Comparison of ENCODE assay signal across 8 mouse cellular contexts in the genomic region with DNA sequence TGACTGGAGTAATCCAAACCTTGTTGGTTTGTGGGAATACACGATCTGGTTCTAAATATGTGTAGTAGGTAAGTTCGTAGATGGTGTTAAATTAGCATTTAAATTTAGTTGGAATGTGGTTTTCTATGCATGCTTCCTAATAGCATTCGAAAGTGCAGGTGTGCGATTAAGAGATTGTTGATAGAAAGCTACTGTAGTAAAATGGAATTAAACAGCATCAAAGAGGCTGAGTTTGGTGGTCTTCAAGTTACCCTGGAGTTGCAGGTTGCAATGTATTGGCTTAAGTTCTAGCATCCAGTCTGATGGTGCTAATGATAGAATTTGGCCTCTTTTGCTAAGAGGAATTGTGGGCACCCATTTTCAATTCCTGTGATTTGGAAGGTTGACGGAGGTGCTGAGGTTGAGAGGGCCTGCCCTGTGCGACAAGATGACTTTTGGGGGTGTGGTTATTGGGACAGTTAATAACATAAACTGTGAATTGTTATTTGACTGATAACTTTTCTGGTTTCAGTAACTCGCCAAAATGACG. TPM values are rescaled to one million over a fixed set of nuclear protein-coding genes. Genes with fewer than 3 reads are reported as not detected.
A peak's percentile ranks its signal among the peaks of the same experiment; 100 is the strongest.
DNase-seq lines count a peak whose midpoint lies in the region; ATAC-seq and TF ChIP-seq lines count a peak whose summit lies in the region.

No protein-coding gene starts in this region.

- no peaks in the 10 kb centered on the region for H3K9me3 ChIP-seq in heart, embryonic 14.5 days (ENCODE audit: control insufficient read depth, low read length)
- no peaks in the 10 kb centered on the region for H3K9me3 ChIP-seq in ES-E14 (ENCODE audit: control insufficient read depth, insufficient read depth, low read depth, low read length)
- no peaks in the 10 kb centered on the region for H3K9me3 ChIP-seq in forebrain, postnatal 0 days (ENCODE audit: low read length)
- H3K9me3 ChIP-seq in liver, postnatal 0 days (ENCODE audit: low read length): no peaks in the 10 kb centered on the region

- H3K4me2 ChIP-seq in heart, embryonic 14.5 days (ENCODE audit: low read length): peak overlapping the region; percentile 88
- peak overlapping the region; percentile 76 for H3K4me2 ChIP-seq in forebrain, postnatal 0 days (ENCODE audit: low read depth)
- peak overlapping the region; percentile 81 for H3K4me2 ChIP-seq in liver, postnatal 0 days (ENCODE audit: low read depth, low read length)

- DNase-seq in heart, adult 9 months (ENCODE audit: low spot score in 2 of 2): no peak
- no peak for DNase-seq in ES-E14 (ENCODE audit: low read depth, low spot score)
- DNase-seq in forebrain, postnatal 0 days: no peak
- no peak for DNase-seq in liver, postnatal 0 days
- no peak for DNase-seq in adrenal gland, postnatal 25 days
- no peak for DNase-seq in gastrocnemius, postnatal 4 days (ENCODE audit: low spot score in 2 of 2)
- no peak for DNase-seq in ovary, postnatal 10 days (ENCODE audit: low spot score)

- ATAC-seq in heart, embryonic 14.5 days (ENCODE audit: insufficient number of reproducible peaks, insufficient read depth, low FRiP score, low read depth): no peak
- ATAC-seq in forebrain, postnatal 0 days: no peak
- no peak for ATAC-seq in liver, postnatal 0 days

- peak overlapping the region; percentile 83 to 91; a peak in 3 of 4 replicates for H3K27ac ChIP-seq in heart, embryonic 14.5 days (replicated peaks in 1 of 2; ENCODE audit: control insufficient read depth in 1 of 2, insufficient read depth in 1 of 2, low read depth in 2 of 2, low read length in 2 of 2)
- H3K27ac ChIP-seq in ES-E14 (ENCODE audit: insufficient read depth, low read depth, low read length, poor library complexity, severe bottlenecking): peak overlapping the region; percentile 88; the same call in 1 of the 2 replicates
- H3K27ac ChIP-seq in forebrain, postnatal 0 days (ENCODE audit: low read depth, low read length): peak overlapping the region; percentile 94; the same call in 1 of the 2 replicates
- peak overlapping the region; percentile 88 for H3K27ac ChIP-seq in liver, postnatal 0 days (ENCODE audit: low read depth)

- peaks cover 4 to 9% of the 10 kb centered on the region in 2 experiments; a peak in 3 of 4 replicates for H3K4me1 ChIP-seq in heart, embryonic 14.5 days (ENCODE audit: control insufficient read depth in 2 of 2, insufficient read depth in 2 of 2, low read length in 2 of 2)
- peaks cover 0 to 4% of the 10 kb centered on the region in 2 experiments; a peak in 1 of 4 replicates for H3K4me1 ChIP-seq in ES-E14 (ENCODE audit: control insufficient read depth in 2 of 2, insufficient read depth in 2 of 2, low read length in 2 of 2, poor library complexity in 1 of 2)
- 0 out of 2 replicates have a peak, but pooled peaks cover 3% of the 10 kb centered on the region for H3K4me1 ChIP-seq in forebrain, postnatal 0 days (ENCODE audit: insufficient read depth)
- H3K4me1 ChIP-seq in liver, postnatal 0 days (ENCODE audit: insufficient read depth): peaks cover 20% of the 10 kb centered on the region

- TF ChIP-seq CTCF in forebrain, postnatal 0 days (IDR thresholded peaks at IDR 0.05; ENCODE audit: low read depth): no peak
- TF ChIP-seq CTCF in liver, postnatal 0 days (IDR thresholded peaks at IDR 0.05; ENCODE audit: low read depth): no peak

- peak overlapping the region; percentile 79 to 90 for H3K4me3 ChIP-seq in heart, embryonic 14.5 days (ENCODE audit: control insufficient read depth in 1 of 2, insufficient read depth in 1 of 2, low read depth in 1 of 2, low read length in 2 of 2)
- H3K4me3 ChIP-seq in ES-E14 (ENCODE audit: insufficient read depth in 1 of 2, low read depth in 1 of 2, low read length in 2 of 2, poor library complexity in 1 of 2, severe bottlenecking in 1 of 2): peak overlapping the region; percentile 82 to 92
- H3K4me3 ChIP-seq in forebrain, postnatal 0 days (ENCODE audit: low read depth, low read length): peak overlapping the region; percentile 78
- peak overlapping the region; percentile 89 for H3K4me3 ChIP-seq in liver, postnatal 0 days (ENCODE audit: low read depth, low read length)

- H3K27me3 ChIP-seq in heart, embryonic 14.5 days (ENCODE audit: control insufficient read depth, insufficient read depth, low read length): no peaks in the 10 kb centered on the region
- no peaks in the 10 kb centered on the region for H3K27me3 ChIP-seq in forebrain, postnatal 0 days (ENCODE audit: insufficient read depth, low read length)
- no peaks in the 10 kb centered on the region for H3K27me3 ChIP-seq in liver, postnatal 0 days (ENCODE audit: insufficient read depth, low read length)

- H3K36me3 ChIP-seq in heart, embryonic 14.5 days (ENCODE audit: control insufficient read depth, insufficient read depth, low read length): peaks cover 49% of the 10 kb centered on the region
- peaks cover 46% of the 10 kb centered on the region for H3K36me3 ChIP-seq in ES-E14 (ENCODE audit: control insufficient read depth, insufficient read depth, low read length, poor library complexity, severe bottlenecking)
- H3K36me3 ChIP-seq in forebrain, postnatal 0 days (ENCODE audit: insufficient read depth): peaks cover 42% of the 10 kb centered on the region
- peaks cover 46% of the 10 kb centered on the region for H3K36me3 ChIP-seq in liver, postnatal 0 days (replicated peaks; ENCODE audit: insufficient read depth, low read length)

- 16% methylated on average over 8 of the region's 8 CpGs for WGBS in heart, embryonic 14.5 days
- WGBS in forebrain, postnatal 0 days: 27% methylated on average over 8 of the region's 8 CpGs
- WGBS in liver, postnatal 0 days (ENCODE audit: insufficient replicate concordance): 10% methylated on average over 8 of the region's 8 CpGs

- H3K9ac ChIP-seq in heart, embryonic 14.5 days (ENCODE audit: low read length): peak overlapping the region; percentile 92
- H3K9ac ChIP-seq in ES-E14 (ENCODE audit: insufficient read depth, low read depth, low read length, poor library complexity, severe bottlenecking): peak overlapping the region; percentile 96
- H3K9ac ChIP-seq in forebrain, postnatal 0 days: peak overlapping the region; percentile 95
- H3K9ac ChIP-seq in liver, postnatal 0 days (replicated peaks): peak overlapping the region; percentile 91

- TF ChIP-seq EP300 in liver, postnatal 0 days (IDR thresholded peaks at IDR 0.05; ENCODE audit: low read depth): no peak

- in situ Hi-C loops in ES-E14 (cut with MboI; ENCODE audit: low sequenced_read_pairs in 2 of 2, unreplicated experiment in 2 of 2): no loop called here

TF ChIP-seq in ES-E14, 5 proteins besides CTCF, POLR2A, EP300 and RAD21:
- TF ChIP-seq ZC3H11A (IDR thresholded peaks at IDR 0.05; ENCODE audit: borderline replicate concordance, low read depth, low read length) (no peak), MAFK (IDR thresholded peaks at IDR 0.05; ENCODE audit: insufficient read depth, low read depth, low read length) (no peak), HCFC1 (IDR thresholded peaks at IDR 0.05; ENCODE audit: borderline replicate concordance, insufficient read depth, low read length) (no peak), ZNF384 (IDR thresholded peaks at IDR 0.05; ENCODE audit: low read depth, low read length) (no peak), CHD2 (IDR thresholded peaks at IDR 0.05; ENCODE audit: low read depth, low read length) (no peak)

RNA-seq across cellular contexts. Expression of a gene that starts 1.0 kb away (rescaled TPM):
- polyA plus RNA-seq in heart, embryonic 14.5 days (2014; fragmentation: Nextera tagmentation; extraction: Ambion mirVana): 410 and 435 TPM in 2 replicates
- total RNA-seq in ES-E14 (2012; rRNA removed): 1,013 and 1,099 TPM in 2 replicates
- 330 and 390 TPM in 2 replicates for total RNA-seq in forebrain, postnatal 0 days (2014; rRNA removed)
- 375 and 447 TPM in 2 replicates for polyA plus RNA-seq in forebrain, postnatal 0 days (2015; fragmentation: Nextera tagmentation; extraction: Ambion mirVana)
- 281 and 298 TPM in 2 replicates for polyA plus RNA-seq in liver, postnatal 0 days (2015; fragmentation: Nextera tagmentation; extraction: Ambion mirVana)
- 282 and 375 TPM in 2 replicates for total RNA-seq in adrenal gland, postnatal 25 days (2021)
- 100 to 1,000 TPM; 307 to 331 TPM for total RNA-seq in gastrocnemius, postnatal 4 days (2021)

RNA-seq across cellular contexts. Expression of a gene that starts 11.1 kb away (rescaled TPM):
- 9.1 and 9.9 TPM in 2 replicates for polyA plus RNA-seq in heart, embryonic 14.5 days (2014; fragmentation: Nextera tagmentation; extraction: Ambion mirVana)
- total RNA-seq in ES-E14 (2012; rRNA removed): 4.1 and 7.3 TPM in 2 replicates
- total RNA-seq in forebrain, postnatal 0 days (2014; rRNA removed): 17.8 and 19.6 TPM in 2 replicates
- 22.8 and 24.7 TPM in 2 replicates for polyA plus RNA-seq in forebrain, postnatal 0 days (2015; fragmentation: Nextera tagmentation; extraction: Ambion mirVana)
- 3.0 and 3.1 TPM in 2 replicates for polyA plus RNA-seq in liver, postnatal 0 days (2015; fragmentation: Nextera tagmentation; extraction: Ambion mirVana)
- 5.6 and 9.5 TPM in 2 replicates for total RNA-seq in adrenal gland, postnatal 25 days (2021)
- total RNA-seq in gastrocnemius, postnatal 4 days (2021): 1 to 10 TPM; 4.3 to 5.0 TPM

RNA-seq across cellular contexts. Expression of a gene that starts 38.9 kb away (rescaled TPM):
- 8.6 and 8.9 TPM in 2 replicates for polyA plus RNA-seq in heart, embryonic 14.5 days (2014; fragmentation: Nextera tagmentation; extraction: Ambion mirVana)
- 20.6 and 25.4 TPM in 2 replicates for total RNA-seq in ES-E14 (2012; rRNA removed)
- 27.9 and 31.1 TPM in 2 replicates for total RNA-seq in forebrain, postnatal 0 days (2014; rRNA removed)
- polyA plus RNA-seq in forebrain, postnatal 0 days (2015; fragmentation: Nextera tagmentation; extraction: Ambion mirVana): 13.7 and 16.2 TPM in 2 replicates
- 6.8 and 6.9 TPM in 2 replicates for polyA plus RNA-seq in liver, postnatal 0 days (2015; fragmentation: Nextera tagmentation; extraction: Ambion mirVana)
- total RNA-seq in adrenal gland, postnatal 25 days (2021): 29.6 and 33.4 TPM in 2 replicates
- total RNA-seq in gastrocnemius, postnatal 4 days (2021): 10 to 100 TPM; 24.1 to 26.7 TPM
